Mouse (Mus musculus) monocyte, adult 5-6 weeks (primary cell): ENCODE measurements at regions not wholly inside any gene's neighbourhood (a gene's known extent, or its start where the extent isn't known, plus 50 kb on each side); places are given as distances from the start of the nearest gene placed in this dataset.

ENCODE experiments used
- ATAC-seq: fragments of 153-309, 156-312 bp; replicated peaks from 2 replicates; pipeline ENCODE4 v1.8.0; 2017; ENCODE audit warnings: mild to moderate bottlenecking; ENCODE audit not compliant: low TSS enrichment, insufficient number of reproducible peaks, severe bottlenecking, poor library complexity, low FRiP score

GRCm38 (mm10) chr15:67414371-67414930 lies 913.7 kb upstream of the Lrrc6 start:
- ATAC-seq = no peak

DNA sequence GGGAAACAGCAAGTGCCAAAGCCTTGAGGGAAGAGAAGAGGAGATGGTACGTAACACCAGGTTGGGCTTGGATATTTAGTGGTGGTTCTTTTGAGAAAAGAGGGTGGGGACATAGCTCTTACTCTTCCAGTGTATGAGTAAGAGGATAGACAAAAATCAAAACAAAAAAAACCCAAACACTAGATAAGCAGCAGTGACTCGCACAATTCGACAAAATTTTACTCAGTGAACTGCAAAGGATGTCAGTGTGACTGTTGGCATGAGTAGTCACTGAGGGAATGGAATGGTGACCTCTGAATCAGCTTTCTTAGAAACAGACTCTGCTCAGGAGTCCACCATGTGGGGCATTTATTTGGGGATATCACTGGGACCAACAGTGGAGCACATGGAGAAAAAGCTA lies 912.9 kb upstream of the Lrrc6 start:
- ATAC-seq = no peak

GRCm38 (mm10) chr15:67412394-67412793 lies 911.7 kb upstream of the Lrrc6 start:
- ATAC-seq = no peak

- no peak for ATAC-seq
Measured at GRCm38 (mm10) chr15:67411657-67412056, 910.9 kb upstream of the Lrrc6 start.

DNA sequence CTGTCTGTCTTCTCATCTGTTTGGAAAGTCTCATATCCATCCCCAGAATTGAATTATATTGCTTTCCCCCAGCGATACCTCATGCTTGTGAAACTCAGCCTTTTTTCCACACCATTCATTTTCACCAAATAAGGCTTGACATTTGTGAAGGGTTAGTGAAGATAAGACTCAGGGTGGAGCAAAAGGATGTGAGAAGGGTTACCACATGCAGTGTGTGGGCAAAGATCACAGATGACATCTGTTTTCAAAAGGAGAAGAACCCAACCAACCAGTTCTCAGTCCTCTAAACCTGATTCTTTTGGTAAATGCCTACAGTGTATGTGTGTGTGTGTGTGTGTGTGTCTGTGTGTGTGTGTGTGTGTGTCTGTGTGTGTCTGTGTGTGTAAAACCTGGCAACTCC lies 909.3 kb upstream of the Lrrc6 start:
- peak; percentile 88 for ATAC-seq

GRCm38 (mm10) chr15:67408871-67409559 lies 908.3 kb upstream of the Lrrc6 start:
- ATAC-seq = no peak

DNA sequence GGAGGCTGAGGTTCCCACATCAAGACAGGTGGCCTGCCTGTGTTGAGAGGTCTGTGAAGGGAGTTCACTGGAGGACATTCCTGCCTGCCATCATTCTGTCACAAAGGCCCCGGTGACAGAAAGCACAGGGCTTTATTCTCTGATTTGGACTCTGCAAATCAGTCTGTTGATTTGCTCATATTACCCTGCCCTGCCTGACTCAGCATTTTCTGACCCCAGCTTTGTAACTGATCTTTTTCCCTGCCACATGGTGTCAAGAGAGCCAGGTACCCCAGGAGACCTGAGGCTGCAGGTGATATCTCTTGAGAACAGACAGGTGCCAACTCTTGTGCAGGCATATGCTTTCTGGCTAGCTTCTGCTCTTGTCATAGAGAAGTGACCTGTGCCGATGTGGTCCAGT lies 906.5 kb upstream of the Lrrc6 start:
- ATAC-seq = no peak

- 0 out of 2 replicates have a peak, but pooled peaks have one; percentile 34 for ATAC-seq
Measured at GRCm38 (mm10) chr15:67405523-67405922, 904.8 kb upstream of the Lrrc6 start.

DNA sequence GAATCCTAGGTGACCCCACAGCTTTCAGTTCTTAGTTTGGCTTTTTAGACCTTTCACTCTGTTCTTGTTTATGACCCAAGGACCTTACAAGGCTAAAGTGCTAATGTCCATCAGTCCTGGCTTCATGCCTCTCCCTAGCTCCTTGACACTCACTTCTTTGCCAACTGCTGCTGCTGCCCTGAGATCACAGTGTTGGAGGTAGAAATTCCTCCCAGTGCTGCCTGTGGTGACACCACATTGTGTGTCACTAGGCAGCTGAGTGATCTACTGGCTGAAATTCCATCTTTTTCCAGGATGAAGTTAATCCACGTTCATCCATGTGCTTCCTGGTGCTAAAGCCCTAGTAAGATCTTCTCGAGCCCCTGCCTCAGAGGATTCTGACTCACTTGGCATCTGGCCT lies 904.3 kb upstream of the Lrrc6 start:
- no peak for ATAC-seq

DNA sequence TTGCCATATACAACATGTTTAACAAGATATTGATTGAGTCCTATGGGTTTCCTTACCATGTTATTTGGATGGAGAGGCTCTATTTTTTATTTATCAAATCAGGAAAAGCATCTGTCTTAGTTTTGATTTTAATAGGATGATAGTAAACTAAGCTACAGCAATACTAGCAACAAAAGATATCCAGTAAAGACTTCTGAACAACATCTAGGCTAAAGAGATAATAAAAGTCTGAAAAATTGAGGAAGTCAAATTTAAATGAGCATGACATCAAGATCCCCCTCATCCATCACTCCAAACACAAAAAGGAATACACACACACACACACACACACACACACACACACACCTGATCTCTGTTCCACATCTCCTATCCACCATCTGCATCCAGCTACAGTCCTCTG lies 901.6 kb upstream of the Lrrc6 start:
- no peak for ATAC-seq

- no peak for ATAC-seq
Measured at GRCm38 (mm10) chr15:67397269-67397668, 896.6 kb upstream of the Lrrc6 start.

DNA sequence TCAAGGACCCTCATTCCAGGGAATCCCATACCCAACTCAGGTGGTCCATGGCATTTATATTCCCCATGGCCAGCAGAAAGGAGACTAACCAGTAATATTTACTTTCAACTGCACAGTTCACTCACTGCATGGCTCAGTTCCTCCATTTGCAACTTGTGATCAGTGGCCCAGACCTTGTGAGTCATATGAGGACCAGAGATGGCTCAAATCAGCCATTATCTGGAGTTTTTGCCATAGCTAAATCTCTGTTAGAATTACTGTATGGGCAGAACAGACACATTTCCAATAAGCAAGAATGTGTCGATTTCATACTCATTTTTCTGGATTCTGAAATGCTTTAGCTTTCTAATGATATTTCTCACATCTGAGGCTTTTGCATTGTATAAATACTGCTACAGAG lies 894.4 kb upstream of the Lrrc6 start:
- no peak for ATAC-seq

- no peak for ATAC-seq
Measured at GRCm38 (mm10) chr15:67391918-67392317, 891.2 kb upstream of the Lrrc6 start.

- no peak for ATAC-seq
Measured at GRCm38 (mm10) chr15:67388514-67388913, 887.8 kb upstream of the Lrrc6 start.

DNA sequence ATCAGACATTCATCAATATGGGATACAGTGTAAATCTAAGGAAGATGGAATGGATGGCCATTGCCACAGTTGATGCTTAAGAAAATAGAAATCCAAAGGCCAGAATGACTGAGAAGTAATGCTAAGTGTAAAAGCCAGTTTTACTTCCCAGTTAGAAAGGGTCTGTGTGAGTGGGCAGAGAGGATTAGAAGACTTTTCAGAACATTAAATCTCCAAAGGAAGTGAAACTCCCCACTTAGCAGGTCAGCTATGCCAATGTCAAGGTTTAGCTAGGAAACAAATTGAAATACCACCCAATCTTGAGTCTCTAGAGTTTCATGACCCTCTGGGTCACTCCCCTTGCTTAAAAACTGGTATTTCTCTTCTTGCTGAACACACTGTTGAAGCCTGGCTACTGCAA lies 886.2 kb upstream of the Lrrc6 start:
- ATAC-seq = no peak

GRCm38 (mm10) chr15:67373599-67373998 lies 872.9 kb upstream of the Lrrc6 start:
- no peak for ATAC-seq

- no peak for ATAC-seq
Measured at GRCm38 (mm10) chr15:67373030-67373429, 872.3 kb upstream of the Lrrc6 start.

DNA sequence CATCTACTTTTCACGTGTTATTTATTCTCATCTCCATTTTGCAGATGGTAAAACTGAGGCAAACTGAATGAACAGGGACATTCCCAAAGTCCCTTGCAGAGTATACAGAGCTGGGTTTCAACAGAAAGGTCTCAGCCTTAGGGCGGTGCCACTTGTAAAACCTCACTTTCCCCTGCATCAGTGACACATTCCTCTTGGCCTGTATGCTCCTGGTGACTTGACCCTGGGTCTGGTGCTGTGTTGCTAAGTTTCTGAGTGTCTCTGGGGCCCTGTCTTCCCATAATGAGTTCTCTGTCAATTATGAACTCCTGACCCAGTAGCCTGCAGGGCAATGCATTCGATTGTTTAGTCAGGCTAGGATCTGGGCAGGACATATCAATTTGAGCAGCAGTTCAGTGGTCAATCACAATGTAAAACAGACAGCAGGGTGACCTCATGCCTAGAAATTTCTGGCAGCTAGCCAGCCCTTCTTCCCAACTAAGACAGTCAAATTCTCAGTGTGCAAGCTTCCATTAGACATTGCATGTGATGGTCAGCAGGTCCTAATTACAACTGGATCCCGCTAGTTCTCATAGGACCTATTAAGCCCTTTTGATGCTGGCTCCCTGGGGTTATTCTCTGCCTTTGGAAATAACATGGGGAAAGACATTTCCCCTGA lies 863.5 kb upstream of the Lrrc6 start:
- ATAC-seq = no peak

DNA sequence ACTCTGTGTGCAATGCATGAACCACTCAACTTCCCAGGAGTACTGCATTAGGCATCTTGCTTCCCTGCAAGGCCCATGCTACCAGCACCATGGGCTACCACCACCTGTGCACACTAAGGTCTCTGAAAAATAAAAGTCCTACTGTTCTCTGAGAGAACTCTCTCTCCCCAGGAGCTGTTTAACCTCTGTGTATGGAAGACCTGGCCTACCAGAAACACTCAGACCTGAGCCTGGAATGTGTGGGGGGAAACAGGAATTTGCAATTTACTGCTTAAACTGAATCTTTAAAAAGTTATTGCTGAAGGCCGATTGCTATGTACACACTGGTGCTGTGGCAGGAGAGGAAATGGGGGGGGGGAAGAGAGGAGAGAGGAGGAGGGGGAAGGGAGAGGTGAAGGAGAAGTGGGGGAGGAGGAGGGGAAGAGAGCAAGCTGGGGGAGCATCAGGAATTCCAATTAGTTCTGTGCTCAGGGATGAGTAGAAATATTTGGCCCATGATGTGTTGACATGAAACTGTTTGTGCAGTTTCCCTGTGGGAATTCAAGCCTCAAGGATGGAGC lies 860.4 kb upstream of the Lrrc6 start:
- ATAC-seq = no peak

- ATAC-seq = no peak
Measured at GRCm38 (mm10) chr15:67357867-67358266, 857.2 kb upstream of the Lrrc6 start.
